Mouse (Mus musculus): Measurements from ENCODE around the gene Zfp758.

DNA sequence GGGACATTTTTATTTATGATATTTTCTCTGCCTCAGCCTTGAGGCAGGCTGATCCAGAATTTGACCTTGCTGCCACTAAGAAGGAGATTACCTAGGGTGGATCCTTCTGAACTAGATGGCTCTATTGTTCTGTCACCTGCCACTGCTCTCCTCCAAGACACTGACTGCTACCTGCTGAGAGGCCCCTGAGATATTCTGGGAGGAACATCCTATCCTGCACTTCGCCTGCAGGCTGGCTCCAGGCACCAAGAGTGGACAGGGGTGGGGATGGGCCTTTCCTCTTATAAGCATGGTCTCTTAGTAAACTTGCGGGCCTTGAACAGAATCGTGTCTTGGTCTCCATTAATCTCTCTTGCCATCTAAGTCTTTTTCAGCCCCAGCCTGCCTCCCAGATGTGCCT, 2.6 kb downstream of the Zfp758 start:
- TF ChIP-seq CTCF (IDR thresholded peaks at IDR 0.05; ENCODE audit: control insufficient read depth, insufficient read depth, low read length) = no peak
- TF ChIP-seq POLR2A (IDR thresholded peaks at IDR 0.05; ENCODE audit: borderline replicate concordance, control insufficient read depth, low read depth, low read length) = no peak
